Mouse (Mus musculus) small intestine, adult 2 months (tissue): ENCODE measurements at regions not wholly inside any gene's neighbourhood (a gene's known extent, or its start where the extent isn't known, plus 50 kb on each side); places are given as distances from the start of the nearest gene placed in this dataset.

ENCODE experiments used
- CTCF ChIP-seq: fragments of 200-500 bp; IDR thresholded peaks from 2 replicates; pipeline ENCODE4 v1.5.1; 2012; ENCODE audit warnings: low read depth, mild to moderate bottlenecking, control low read depth, inconsistent platforms, low read length, moderate library complexity, mixed read lengths; ENCODE audit not compliant: insufficient replicate concordance, insufficient read length; ENCODE audit errors: extremely low read depth
- POLR2A ChIP-seq: fragments of 200-500 bp; IDR thresholded peaks from 2 replicates; pipeline ENCODE4 v1.6.1; 2012; ENCODE audit warnings: low read depth, mild to moderate bottlenecking, control low read depth, inconsistent platforms, low read length, moderate library complexity

- TF ChIP-seq CTCF, result no peak
- no peak for TF ChIP-seq POLR2A
Observed at GRCm38 (mm10) chr7:115057736-115058135, 314.2 kb downstream of the Insc start.
